Mouse (Mus musculus) liver, adult (tissue): Measurements from ENCODE around the gene Igsf3.

Experiments used
- GATA4 ChIP-seq: IDR thresholded peaks from 2 replicates; pipeline ENCODE4 v1.6.1; 2014; ENCODE audit warnings: mild to moderate bottlenecking, low read length; ENCODE audit not compliant: insufficient replicate concordance

Gene Igsf3

DNA sequence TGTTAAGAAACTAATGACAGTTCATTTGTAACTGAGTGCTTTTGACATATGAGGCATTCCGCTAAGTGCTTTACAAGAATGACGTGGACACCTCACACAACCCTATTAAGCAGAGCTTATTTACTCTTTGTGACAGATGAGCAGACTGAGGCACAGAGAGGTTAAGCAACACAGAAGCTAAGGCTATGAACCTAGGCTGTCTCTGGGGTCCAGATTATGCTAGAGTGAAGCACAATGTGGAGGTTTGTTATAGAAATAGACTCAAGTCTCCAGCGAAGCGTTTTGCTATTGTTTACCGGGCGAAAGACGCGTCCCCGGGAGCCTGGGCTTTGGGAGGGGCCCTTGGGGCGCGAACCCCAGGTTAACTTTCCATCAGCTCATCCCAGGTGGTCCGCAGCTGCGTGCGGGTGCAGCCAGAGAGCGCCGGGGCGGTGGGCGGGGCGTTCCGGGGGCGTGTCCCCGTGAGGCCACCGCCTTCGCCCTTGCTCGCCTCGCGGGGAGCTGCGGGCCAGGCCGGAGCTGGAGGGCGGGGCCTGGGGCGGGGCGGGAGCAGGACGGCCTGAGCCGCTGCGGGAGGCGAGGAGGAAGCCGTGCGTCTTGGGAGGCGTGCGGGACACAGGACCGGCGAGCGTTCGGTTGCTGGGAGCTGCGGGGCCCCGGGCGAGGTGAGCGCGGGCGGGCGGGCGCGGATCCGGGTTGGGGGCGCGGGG lies at the start of gene Igsf3:
Igsf3 (plus strand) TSS at position 546 of the 710 bp plus-strand sequence.
- TF ChIP-seq GATA4, result no peak

DNA sequence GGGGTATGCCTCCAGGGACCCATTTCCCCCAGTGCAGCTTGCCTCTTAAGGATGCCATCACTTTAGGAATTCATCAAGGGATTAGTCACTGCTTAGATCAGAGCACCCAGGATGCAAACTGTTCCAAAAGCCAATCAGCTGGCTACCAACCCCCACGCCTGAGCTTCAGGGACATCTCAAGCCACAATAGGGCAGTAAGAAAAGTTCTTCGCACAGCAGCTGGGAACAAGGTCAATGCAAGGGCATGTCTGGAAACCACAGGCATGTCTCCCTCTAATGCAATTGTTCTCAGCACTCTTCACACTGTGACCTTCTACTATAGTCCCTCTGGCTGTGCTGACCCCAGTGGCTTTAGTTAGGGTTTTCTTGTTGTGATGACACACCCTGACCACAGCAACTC lies 49.6 kb upstream of the Igsf3 start:
- no peak for TF ChIP-seq GATA4

DNA sequence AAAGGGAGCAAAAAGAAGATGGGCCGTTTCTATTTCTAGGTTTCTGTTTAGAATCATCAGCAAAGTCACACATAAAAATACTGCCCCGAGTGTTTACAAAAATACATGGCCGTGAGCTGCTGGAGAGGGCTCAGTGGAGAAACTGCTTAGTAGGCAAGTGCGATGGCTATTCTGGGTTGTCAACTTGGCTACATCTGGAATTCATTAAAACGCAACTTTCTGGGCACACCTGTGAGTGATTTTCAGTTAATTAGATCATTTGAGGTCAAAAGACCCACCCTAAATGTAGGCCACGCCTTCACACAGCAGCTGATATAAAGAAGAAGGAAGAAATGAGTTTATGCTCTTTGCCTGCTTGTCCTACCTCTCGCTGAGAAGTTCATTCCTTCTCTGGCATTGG lies 48.3 kb upstream of the Igsf3 start:
- TF ChIP-seq GATA4, result no peak

DNA sequence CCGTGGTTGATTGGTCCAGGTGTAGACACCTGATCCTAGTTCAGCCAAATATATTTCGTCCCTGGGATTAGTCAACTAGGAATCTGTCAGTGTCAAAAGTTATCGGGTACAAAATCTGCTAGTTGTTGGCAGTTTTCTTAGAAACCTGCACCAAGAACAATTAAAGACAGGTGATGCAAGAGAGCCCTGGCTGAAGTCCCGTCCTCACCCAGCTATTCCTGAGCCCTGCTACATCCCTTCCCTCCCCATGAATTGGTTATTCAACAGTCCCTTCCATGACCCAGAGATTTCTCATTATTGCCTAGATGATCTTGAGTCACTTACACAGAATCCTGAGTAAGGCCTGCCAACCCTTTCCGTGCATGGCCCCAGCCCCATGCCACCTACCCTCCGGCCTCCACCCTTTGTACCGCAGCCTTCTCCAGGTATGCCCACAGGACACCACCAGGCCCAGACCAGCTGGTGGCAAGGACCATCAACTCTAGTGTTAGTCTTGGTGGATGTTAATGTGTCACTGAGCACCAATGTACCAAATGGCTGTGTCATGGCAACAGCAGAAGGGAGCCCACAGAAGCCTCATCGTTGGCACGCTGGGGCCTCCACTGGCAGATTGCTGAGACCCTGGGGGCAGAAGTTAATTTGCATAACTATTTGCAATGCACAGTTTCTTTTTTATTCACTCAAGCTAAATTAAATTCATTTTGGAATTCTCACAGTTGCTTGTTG lies 33.5 kb upstream of the Igsf3 start:
- TF ChIP-seq GATA4, result no peak

DNA sequence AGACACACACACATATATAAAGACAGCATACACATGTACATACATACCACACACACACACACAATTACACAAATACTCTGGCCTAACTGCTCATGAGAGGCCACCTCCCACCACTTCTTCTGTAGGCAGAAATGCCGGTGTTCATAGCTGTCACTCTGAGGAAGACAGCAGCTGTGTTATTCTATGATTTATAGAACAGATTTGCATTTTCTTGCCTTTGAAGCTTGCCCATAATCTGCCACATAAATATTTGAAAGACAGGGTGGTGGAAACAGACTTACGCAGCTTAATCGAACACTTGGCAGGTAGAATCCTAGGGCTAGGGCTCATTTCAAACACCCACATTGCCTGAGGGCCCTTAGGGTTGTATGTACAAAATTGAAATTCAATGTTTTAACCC lies 32.6 kb upstream of the Igsf3 start:
- TF ChIP-seq GATA4, result no peak

DNA sequence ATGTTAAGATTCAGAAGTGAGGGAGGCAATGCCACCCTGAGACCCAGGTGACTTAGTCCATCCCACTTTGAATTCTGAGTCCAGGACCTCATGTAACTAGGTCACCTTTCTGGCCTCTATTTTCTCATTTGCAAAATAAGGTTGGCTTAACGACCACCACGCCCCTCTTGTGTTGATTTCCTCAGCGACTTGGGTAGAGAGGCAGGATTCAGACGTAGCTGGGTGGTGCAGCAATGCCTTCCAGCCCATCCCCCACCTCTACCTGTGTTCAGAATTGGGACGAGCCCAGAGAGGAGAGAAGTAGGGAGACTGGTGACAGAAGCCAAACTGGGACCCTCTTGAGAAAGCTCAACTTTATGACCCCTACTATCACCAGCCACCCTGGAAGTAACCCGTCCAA lies 31.6 kb upstream of the Igsf3 start:
- TF ChIP-seq GATA4, result no peak

DNA sequence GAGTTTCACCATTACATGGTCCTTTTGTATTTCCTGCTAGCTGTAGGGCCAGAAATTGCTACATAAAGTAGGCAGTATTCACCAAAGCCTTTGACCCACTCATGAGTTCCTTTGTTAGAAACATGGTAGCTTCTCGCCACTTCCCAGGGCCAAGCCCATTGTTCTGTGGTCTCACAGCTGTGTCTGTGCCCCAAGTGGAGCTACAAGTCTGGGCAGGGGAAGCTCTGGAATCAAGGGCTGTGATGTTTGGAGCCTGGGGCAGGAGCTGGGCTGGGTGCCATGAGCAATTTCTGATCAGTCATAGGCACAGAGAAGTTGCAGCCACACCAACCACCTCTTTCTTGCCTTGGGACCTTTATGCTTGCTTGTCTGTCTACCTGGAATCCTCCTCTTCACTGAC lies 30.1 kb upstream of the Igsf3 start:
- no peak for TF ChIP-seq GATA4

DNA sequence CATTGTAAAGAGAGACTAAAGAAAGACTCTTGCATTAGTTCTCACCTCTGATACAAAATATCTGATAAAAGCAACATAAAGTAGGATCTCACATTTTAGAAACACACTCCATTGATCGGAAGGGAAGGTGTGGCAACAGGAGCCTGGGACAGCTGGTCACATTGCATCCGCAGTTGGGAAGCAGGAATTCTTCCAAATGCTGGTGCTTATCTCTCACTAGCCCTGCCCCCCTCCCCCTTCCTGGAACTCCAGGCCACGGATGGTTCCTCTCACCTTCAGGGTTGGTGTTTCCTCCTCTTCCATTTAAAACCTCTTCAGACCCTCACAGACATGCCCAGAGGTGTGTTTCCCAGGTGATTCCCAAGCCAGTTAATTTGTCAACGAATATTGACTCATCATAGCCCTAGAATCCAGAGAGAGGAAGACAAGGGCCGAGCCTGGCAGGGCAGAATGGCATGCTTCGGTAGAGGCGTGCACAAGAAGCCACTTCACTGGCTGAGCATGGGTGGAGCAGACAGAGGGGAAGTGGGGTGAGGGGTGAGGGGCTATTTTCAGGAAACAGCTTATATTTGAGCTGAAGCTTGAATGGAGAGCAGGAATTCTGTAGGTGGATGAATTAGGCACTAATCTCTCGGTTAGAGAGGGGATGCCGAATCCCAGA lies 28.3 kb upstream of the Igsf3 start:
- no peak for TF ChIP-seq GATA4

DNA sequence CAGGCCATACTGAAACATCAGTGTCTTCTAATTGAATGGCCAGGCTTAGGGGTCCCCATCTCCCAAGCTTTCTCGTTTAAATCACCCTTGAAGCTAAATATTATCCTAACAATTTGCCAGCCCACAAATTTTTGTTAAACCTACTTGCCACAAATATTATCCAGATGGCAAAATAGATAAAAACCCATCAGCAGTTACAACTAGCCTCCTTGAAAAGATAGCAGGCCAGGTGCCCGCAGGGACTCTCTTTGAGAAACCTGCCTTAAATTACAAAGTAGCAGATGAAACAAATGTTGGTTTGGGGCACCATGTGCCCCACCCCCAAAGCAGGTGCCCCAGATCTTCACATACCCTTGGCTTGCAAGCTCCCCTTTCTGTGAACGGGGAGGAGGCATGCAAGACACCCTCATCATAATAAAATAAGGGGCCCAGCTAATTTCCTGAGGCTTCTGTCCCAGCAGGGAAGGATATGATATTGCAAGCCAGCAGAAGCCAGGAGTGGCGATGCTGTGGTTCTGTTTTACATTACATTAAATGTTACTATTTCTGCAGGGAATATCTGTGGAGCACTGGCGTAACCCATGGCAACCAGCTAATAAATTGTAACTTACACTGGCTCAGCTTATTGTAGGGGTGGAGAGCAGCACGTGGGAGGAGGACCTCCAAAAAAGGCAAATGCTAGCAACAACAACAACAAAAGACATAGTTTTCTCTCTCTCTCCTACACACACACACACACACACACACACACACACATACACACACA lies 27.2 kb upstream of the Igsf3 start:
- TF ChIP-seq GATA4, result no peak

DNA sequence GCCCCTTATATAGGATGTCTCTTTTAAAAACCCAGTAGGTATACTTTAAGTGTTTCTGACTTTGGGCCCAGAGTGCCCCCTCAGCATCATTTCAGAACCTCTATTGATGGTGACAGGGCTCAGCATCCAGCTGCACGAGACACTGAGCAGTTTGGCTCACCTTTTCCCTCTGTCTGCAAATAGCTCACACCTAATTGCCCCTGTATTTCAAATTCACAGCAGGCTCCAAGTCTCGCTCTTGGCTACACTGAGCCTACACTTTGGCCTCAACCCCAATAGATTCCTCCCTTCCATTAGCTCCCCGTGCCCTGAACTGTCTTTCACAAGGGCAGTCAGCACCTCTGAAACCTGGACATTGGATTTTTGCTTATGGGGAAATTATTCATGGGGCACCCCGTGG lies 26.5 kb upstream of the Igsf3 start:
- no peak for TF ChIP-seq GATA4

DNA sequence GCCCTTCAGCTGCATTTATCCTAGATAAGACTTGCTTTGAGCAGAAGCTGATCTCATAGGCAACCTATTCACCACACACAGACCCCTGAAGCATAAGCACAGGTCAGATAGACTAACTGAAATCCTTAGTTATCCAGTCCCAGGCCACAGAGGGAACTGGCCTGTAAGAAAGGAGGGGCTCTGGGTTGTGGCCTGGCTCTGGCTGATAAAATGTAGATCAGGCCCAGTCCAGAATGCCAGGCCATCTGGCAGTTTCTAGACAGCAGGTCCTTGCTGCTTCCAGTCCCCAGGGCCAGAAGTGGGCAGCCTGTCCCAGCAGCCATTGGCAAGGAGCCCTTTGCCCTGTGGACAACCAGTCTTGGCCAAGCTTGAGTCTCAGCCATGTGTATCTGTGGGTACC lies 22.4 kb upstream of the Igsf3 start:
- TF ChIP-seq GATA4, result no peak

DNA sequence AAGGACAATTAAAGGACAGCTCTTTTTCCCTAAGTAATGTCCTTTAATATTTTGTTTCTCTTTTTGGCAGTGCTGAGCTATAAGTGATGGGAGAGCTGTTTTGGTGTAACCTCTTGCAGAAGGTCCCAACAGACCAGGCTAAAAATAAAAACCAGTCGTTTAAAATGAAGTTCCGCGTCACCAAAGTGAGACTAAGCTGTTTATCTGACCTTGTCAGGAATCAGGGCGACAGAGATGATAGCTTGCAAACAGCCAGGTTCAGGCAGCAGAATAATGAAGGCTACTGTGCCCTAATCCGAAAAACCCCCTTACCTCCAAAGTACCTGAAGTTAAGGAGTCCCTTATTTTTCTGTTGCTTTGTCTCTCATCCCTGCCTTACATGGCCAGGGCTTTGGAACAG lies 21.2 kb upstream of the Igsf3 start:
- TF ChIP-seq GATA4, result no peak

DNA sequence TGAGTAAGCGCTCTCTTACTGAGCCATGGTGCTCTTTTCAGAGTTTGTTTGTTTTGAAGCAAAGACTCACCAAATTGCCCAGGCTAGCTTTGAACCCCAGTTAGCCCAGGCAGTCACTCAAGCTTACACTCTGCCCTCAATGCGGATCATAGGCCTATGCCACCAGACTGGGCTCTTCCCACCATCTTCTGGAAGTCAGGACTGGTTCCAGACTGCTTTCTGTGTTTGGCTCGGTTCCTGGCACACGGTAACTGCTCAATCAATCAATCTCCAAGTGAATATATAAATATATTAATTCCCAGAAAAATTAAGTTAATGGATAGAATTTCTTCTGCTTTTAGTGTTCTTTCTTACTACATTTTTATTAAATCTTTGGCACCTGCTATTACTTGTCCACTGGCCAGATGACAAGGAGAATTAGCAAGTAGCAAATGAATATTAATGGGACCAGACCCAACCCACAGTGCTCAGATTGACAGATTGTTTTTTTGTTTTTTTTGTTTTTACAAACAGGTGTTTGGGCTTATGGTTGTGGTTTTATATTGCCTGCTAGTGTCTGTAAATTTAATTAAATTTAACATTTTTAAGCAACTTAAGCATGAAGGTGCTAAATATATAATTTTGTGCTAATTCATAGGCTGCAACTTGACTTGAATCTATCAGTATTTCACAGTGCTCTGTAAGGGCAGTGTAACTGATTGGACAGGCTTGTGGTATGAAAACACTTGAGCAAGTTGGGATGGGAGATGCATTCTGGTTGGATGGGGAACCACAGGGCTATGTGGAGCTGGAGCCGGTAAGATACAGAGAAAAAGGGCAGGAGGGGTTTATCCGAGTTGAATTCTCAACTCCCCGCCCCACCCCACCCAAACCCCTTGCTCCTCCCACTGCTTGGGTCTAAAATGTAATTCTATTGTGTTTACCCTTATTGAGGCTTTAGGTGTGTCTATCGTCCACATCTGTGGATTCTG lies 20.0 kb upstream of the Igsf3 start:
- no peak for TF ChIP-seq GATA4

DNA sequence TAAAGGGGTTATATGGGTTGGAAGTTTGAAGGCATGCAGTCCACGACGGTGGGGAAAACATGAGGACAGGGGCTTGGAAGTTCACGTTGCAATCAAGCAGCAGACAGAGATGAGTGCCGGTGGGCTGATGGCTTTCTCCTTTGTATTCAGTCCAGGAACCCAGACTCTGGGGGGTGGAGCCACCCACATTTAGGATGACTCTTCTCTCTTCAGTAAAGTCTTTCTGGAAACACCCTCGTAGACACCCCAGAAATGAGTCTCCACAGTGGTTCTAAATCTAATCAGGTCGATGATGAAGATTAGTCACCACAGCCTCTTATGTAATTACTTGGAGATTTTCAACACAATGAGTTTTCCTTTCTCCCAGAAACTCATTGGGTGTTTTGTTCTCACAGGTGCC lies 16.1 kb upstream of the Igsf3 start:
- no peak for TF ChIP-seq GATA4
